In genomic region chr4:59222226-59222625, GRCm38 (mm10) we compare ENCODE assay signal across 15 mouse cellular contexts.
"Had no signal": no experiment of that assay in that cellular context is flagged by ENCODE, and none has a peak within 500 bp of the region (broad histone marks: within the 10 kb centered on the region; RNA-seq: fewer than 3 reads in every experiment).

No protein-coding gene starts in this region.

- H3K27ac ChIP-seq: layer of hippocampus, adult 2 months; limb, embryonic 12.5 days; liver, embryonic 14.5 days; macrophage; midbrain, embryonic 15.5 days; neural tube, embryonic 12.5 days had no signal

- DNase-seq: liver; lung, embryonic 14.5 days; lung, postnatal 14 days; spleen, adult 18-20 months; thymus, adult 18-20 months; thymus, postnatal 14 days had no signal

- H3K4me3 ChIP-seq: layer of hippocampus, adult 2 months; limb, embryonic 12.5 days; megakaryocyte, embryonic 14.5 days; midbrain, embryonic 15.5 days; neural tube, embryonic 12.5 days had no signal

- ATAC-seq: inflammation-experienced regulatory T-cells, adult 6 months; midbrain, embryonic 15.5 days had no signal

- H3K9me3 ChIP-seq: megakaryocyte, embryonic 14.5 days; midbrain, embryonic 15.5 days; neural tube, embryonic 12.5 days had no signal

- H3K4me2 ChIP-seq: limb, embryonic 12.5 days; lung, embryonic 14.5 days; midbrain, embryonic 11.5 days; midbrain, embryonic 15.5 days; neural tube, embryonic 12.5 days had no signal

- H3K4me1 ChIP-seq: limb, embryonic 12.5 days; megakaryocyte, embryonic 14.5 days; midbrain, embryonic 15.5 days; neural tube, embryonic 12.5 days had no signal

- H3K9ac ChIP-seq: limb, embryonic 12.5 days; liver, embryonic 14.5 days; lung, embryonic 14.5 days; midbrain, embryonic 15.5 days; neural tube, embryonic 12.5 days had no signal

- H3K27me3 ChIP-seq: limb, embryonic 12.5 days; megakaryocyte, embryonic 14.5 days; midbrain, embryonic 15.5 days; neural tube, embryonic 12.5 days had no signal
